Mouse (Mus musculus): Measurements from ENCODE around the gene Slc44a1.

The Slc44a1 gene

DNA sequence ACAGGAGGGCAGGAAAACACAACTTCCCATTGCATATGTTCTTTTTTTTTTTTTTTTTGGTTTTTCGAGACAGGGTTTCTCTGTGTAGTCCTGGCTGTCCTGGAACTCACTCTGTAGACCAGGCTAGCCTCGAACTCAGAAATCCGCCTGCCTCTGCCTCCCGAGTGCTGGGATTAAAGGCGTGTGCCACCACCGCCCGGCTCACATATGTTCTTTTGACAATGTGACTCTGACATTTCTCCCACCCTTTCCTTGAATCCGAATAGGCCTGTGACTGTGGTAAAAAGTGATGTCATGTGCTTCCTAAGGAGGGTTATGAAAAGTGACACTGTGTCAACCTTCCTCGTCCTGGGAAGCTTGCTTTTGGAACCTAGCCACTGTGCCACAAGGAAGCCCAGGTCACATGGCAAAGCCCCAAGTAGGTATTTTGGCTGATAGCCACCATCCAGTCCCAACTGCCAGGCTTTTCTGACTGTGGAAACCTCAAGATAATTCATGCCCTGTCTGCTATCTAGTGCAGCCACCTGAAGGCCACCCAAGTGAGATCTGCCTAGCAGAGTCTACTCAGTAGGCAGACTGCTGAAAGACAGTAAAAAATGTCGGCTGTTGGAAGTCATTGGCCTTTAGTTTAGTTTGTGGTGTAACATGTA, 8.5 kb upstream of the Slc44a1 start:
- no peak for DNase-seq (ENCODE audit: low read depth, low spot score)

DNA sequence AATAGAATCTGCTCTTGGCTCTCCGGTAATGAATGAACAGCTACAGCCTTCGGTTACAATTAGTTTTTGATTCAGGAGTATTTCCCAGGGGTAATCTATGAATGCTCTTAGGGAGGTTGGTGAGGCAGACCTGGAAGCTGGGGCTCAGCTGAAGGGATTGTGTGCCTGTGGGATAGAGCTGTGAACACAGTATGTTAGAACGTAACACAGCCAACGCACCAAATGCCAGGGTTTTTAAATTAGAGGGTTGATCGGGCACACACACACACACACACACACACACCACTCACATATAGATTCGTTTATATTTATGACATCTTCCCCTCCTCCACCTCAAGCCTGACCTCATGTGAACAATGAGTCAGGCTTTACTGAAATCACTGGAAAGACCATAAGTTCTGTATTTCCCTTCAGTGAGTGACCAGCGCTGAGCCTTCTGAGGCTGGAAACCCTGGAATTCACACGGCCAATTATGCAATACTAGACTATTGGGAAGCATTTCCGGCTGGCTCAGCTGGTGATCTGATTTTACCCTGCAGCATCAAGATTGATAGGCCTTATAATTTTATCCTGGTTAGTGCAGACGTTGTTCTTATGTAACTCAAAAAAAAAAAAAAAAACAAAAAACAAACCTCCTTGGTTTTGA, 3.0 kb upstream of the Slc44a1 start:
- DNase-seq (ENCODE audit: low read depth, low spot score): no peak

GRCm38 (mm10) chr4:53438386-53438785, 1.8 kb upstream of the Slc44a1 start:
- DNase-seq (ENCODE audit: low read depth, low spot score): no peak

GRCm38 (mm10) chr4:53438836-53439480, 1.3 kb upstream of the Slc44a1 start:
- no peak for DNase-seq (ENCODE audit: low read depth, low spot score)

GRCm38 (mm10) chr4:53439636-53440009, 590 bp upstream of the Slc44a1 start:
- no peak for DNase-seq (ENCODE audit: low read depth, low spot score)

DNA sequence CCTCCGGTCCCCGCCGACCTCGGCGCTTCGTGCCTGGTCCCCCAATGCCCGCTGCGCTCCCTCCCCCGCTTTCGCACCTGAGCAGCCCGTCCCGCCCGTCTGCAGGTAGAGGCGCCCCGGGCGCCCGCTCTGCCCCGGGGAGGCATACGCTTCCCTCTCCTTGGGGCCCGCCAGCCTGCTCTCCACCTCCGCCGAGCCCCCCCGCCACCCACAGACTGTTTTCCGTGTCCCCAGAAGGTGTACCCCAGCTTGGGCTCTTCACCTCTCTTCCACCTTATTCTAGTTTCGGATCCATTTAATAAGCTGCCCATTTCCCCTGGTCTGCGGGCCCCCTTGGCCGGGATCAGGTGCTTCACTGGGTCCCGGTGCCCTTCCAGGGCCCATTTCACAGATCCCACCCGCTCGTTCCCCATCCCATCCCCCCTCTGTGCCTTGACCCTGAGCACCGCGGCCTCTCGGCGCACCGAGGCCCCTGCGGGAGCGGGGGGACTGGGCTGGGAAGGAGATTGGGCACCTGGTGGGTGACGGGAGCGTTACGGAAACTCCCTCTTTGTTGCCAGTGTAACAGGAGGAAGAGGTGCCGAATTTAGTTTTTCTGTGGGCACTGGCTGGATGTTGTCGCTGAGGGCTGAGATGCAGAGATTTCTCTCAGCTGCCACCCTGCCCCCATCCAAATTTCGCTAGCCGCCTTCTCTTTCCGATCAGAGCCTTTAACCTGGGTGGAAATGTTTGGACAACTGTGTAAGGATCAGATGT, 781 bp downstream of the Slc44a1 start:
- no peak for DNase-seq (ENCODE audit: low read depth, low spot score)

- DNase-seq (ENCODE audit: low read depth, low spot score): no peak
Observed at GRCm38 (mm10) chr4:53441683-53442082, 1.5 kb downstream of the Slc44a1 start.

DNA sequence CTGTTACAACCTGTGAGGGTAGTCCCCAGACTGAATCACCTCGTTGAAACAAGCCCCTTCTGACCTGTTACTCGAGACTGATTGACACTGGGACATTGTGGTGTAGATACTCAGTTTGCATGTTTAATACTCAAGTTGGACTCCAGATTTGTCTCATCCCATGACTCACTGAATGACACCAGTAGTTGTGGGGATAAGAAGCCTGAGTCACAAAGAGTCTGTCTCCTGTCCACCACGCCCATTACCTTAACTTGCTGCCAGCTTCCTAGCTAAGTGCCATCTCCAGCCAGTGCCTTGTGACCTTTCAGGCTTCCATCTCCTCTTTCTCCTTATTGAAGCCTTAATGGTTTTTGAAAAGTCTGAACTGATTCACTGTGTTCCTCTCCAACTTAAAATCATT, 6.0 kb downstream of the Slc44a1 start:
- no peak for DNase-seq (ENCODE audit: low read depth, low spot score)

DNA sequence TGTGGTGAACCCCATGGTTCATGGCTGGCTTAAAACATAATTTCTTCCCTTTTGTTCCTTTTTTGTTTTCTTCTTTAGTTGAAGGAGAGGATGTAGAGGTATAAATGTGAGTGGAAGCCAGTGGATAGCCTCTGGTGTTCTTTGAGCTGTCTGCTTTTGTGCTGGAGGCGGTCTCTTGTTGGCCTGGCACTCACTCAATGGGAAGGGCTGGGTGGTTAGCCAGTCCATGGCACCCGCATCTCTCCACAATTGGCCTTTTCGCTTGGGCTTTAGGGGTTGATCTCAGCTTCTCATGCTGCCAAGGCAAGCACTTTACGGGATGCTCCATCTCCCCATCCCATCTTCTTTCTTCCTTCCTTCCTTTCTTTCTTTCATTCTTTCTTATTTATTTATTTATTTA, 7.6 kb downstream of the Slc44a1 start:
- DNase-seq (ENCODE audit: low read depth, low spot score): no peak

DNA sequence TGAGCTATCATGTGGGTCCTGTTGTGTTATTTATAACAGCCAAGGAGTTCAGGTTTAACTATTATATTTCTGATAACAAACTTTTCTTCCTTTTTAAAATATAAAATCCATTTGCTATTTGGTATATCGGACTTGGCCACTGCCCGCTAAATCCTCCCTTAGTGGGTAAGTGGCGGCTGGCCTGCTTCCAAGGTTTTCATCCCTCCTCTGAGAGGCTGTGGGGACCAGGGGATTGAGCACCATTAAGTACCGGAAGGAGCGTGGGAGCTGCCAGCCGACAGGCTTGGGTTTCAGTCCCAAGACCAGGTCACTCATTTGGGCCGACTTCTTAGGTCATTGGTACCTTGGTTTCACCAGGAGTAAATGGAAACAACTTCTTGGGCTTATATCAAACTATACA, 10.5 kb downstream of the Slc44a1 start:
- DNase-seq (ENCODE audit: low read depth, low spot score): no peak

- DNase-seq (ENCODE audit: low read depth, low spot score): no peak
Observed at GRCm38 (mm10) chr4:53451887-53452286, 11.7 kb downstream of the Slc44a1 start.

DNA sequence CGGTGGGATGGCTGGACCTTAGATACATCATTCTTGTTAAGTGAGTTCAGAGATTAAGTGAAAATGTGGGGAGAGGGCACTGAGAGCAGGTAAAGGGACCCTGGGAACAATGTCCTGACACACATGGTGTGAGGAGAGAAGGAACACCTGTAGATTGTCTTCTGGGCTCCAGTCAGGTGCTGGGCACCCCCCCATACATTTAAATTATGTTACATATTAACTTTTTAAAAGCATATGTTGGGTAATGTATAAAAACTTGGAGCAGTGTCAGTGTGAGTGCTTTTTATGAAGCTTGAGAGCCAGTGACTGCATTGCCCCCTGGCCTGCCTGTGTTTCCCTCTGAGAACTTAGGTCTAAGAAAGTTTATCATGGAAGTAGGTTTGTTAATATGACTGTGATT, 12.2 kb downstream of the Slc44a1 start:
- no peak for DNase-seq (ENCODE audit: low read depth, low spot score)

GRCm38 (mm10) chr4:53452976-53453889, 13.0 kb downstream of the Slc44a1 start:
- DNase-seq (ENCODE audit: low read depth, low spot score): no peak

DNA sequence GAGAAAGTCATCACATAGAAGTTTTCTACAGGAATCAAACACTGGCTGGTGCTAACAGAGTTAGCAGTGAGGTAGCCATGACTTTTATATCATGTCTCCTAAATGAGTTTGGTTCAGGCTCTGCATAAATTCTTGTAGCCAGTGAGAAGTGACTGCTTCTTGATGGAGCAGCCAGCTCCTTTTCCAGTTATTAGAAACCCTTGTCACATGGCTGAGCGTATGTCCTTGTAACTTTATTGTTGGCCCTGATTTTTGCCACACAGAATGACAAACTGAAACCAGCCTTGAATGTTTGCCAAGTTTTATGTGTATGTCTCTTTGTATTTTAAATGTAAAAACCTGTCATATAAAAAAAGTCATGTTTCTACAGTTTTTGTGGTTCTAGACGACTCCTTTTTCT, 15.7 kb downstream of the Slc44a1 start:
- no peak for DNase-seq (ENCODE audit: low read depth, low spot score)

- DNase-seq (ENCODE audit: low read depth, low spot score): no peak
Observed at GRCm38 (mm10) chr4:53456570-53456969, 16.4 kb downstream of the Slc44a1 start.

DNA sequence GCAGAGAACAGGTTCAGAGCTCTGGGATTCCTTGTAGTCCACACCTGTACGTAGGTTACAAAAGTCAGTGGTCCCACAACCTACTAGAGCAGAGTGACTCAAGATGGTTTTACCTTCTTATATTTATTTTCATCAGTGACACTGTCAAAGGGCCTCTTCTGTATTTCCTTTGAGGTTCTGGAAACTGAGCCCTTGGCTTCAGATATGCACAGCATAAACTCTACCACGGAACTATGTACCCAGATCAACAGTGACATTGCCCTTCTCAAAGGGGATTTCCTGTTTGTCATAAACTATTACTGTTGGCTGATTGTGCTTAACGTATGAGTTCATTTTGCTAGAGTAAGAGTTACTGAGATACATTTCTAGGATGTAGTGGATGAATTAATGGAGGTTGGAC, 18.3 kb downstream of the Slc44a1 start:
- DNase-seq (ENCODE audit: low read depth, low spot score): no peak

- DNase-seq (ENCODE audit: low read depth, low spot score): no peak
Observed at GRCm38 (mm10) chr4:53459697-53460096, 19.5 kb downstream of the Slc44a1 start.

DNA sequence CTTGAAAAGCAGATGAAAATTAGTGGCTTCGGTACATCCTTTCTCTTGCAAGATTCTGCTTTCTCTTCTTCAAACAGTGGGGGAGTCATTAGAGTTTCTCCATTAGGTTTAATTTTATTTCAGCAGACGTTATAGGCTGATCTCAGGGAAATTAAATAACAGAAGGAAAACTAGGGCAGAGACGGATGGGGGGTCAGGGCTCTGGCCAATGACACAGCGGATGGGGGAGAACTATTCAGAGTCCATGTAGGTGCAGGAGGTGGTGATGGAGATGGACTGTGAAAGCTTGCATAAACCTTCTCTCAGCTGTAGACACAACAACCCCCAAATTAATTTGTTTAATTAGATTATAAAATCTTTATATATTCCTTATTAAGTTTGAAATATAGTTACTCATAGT, 20.8 kb downstream of the Slc44a1 start:
- DNase-seq (ENCODE audit: low read depth, low spot score): no peak

DNA sequence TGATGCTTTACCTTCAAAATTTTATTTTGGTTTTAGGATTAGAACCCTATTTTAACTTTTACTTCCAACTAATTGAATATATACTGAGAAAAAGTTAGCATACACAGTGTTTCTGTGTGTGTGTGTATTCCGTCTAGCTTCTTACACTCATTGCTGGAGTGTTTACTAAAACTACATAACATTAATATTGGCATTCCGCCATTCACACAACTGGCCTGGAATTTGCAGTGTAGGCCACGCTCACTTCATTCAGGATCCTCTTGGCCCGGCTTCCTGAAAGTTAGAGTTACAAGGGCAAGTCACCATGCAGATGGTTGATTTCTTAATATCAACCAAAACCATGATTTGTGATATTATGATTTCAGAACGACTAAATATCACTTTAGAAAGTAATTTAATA, 21.9 kb downstream of the Slc44a1 start:
- DNase-seq (ENCODE audit: low read depth, low spot score): no peak

DNA sequence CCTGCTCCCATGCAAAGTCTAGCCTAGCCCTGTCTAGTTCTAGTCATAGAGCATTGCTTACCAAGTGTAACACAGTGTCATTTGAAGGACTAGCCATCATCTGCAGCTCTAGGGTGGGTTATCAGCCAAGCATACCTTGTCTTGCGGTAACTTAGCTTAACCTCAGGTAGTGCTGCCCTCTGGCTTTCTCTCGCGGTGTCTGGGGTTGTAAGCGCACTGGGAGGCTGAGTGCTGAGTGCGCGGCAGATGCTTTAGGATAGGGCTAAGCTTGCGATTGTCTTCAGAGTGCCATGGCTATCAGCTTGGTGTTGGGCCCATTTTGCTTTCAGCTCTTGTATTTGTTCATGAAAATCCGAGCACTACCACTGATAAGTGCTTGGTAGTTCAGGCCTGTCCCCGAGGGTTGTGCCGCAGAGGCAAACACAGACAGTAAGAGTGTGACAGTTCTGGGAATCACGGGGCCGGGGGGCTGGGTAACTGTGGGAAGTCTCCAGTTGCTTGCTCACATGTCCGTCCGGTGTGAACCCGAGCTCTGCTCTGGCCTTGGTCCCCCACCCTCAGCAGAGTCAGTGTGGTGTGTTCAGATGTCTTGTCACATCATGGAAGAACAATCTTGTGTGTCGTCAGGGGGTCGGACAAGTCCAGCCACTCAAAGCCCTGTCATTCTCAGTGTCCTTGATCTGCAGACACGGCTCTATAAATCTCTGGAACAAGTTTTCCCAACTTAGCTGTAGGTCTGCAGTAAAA, 22.5 kb downstream of the Slc44a1 start:
- no peak for DNase-seq (ENCODE audit: low read depth, low spot score)

- no peak for DNase-seq (ENCODE audit: low read depth, low spot score)
Observed at GRCm38 (mm10) chr4:53465887-53466286, 25.7 kb downstream of the Slc44a1 start.
